Mouse (Mus musculus) megakaryocyte-erythroid progenitor cell, adult 5-6 weeks (primary cell): Measurements from ENCODE around the gene Tubg2. TPM values are rescaled to one million over a fixed set of nuclear protein-coding genes. Genes with fewer than 3 reads are reported as not detected.

Source experiments
- ATAC-seq: replicated peaks from 2 replicates; pipeline ENCODE4 v1.8.0; 2016; ENCODE audit warnings: mild to moderate bottlenecking, inconsistent platforms; ENCODE audit not compliant: severe bottlenecking, poor library complexity, low FRiP score, low TSS enrichment
- total RNA-seq, 2 experiments: library from RNA; stranded (forward) in 1 of 2; stranded (reverse) in 1 of 2; fragments of 200-1000, 215-1000 nt in 1 of 2; fragments of >200 nt in 1 of 2; fragmentation: Nextera tagmentation in 1 of 2; gene quantifications; 2 replicates each; pipeline ENCODE4 v1.2.3; 2014 to 2017

Tubg2 gene
- total RNA-seq, 2 experiments from 2014 or later: not detected

- ATAC-seq: no peak
These were observed 19.3 kb downstream of the Tubg2 start, which contains the start of gene Ccr10 for GRCm38 (mm10) chr11:101174851-101175628. Gene Ccr10 (minus strand): TSS chr11:101175443.

DNA sequence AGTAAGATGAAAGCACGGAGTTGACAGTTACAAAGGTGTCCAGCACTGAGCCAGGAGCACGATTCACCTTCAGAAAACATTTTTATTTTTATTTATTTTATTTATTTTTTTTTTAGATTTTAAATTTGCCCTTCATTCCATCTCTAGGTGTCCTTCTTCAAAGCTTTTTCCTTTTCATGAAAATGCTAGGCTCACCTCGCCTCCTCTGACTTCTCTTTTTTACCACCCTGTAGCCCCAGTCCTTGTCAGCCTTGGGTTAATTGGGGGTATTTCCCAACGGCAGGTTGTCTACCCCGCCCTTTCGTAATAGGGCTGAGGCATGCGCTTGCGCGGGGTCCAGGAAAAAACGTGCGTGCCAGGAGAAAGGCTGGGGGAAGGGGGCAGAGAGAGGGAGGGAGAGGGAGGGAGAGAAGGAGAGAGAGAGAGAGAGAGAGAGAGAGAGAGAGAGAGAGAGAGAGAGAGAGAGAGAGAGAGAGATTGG is 20.0 kb downstream of the Tubg2 start:
- no peak for ATAC-seq

DNA sequence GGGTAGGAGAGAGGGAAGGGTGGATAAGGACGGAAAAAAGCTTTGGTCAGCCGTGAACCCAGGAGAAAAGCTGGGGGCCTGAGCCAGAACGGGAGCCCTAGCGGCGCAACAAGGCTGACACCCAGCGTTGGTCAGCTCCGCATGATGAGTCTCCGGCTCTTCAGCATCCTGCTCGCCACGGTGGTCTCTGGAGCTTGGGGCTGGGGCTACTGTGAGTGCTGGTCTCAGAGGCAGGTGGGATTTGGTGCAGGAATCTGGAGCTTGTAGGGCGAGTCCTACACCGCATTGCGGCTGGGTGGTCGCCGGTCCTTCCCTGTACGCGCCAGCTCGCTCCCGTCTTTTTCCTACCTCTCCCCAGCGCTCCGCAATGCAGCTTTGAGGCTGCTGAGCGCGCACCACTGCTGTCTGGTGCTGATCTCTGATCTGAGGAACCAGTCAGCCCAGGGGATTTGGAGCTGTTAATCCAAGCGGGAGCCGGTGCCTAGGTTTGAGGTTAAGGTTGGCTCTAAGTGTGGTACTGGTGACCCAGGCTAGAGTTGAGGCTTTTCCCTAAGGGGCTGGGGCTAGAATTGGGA is 20.5 kb downstream of the Tubg2 start:
- ATAC-seq: no peak

GRCm38 (mm10) chr11:101176933-101177773 is 21.4 kb downstream of the Tubg2 start:
- ATAC-seq: no peak

- ATAC-seq: no peak
These were observed 22.7 kb downstream of the Tubg2 start for GRCm38 (mm10) chr11:101178061-101179058.

DNA sequence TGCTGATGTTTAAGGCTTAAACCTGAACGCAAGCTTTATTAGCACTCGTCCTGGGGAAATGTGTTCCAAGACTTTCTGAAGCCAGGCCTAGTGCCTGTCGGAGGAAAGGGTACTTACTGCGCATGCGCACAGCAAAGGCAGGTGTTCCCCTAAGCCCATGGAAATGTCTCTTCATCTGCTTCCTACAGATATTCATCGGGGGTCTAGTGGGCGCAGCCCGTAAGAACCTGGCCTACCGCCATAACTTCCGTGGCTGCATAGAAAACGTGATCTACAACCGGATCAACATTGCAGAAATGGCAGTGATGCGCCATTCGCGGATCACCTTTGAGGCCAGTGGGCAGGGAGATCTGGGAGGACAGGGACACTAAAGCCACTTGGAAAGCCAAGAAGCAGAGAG is 23.6 kb downstream of the Tubg2 start:
- ATAC-seq: no peak

DNA sequence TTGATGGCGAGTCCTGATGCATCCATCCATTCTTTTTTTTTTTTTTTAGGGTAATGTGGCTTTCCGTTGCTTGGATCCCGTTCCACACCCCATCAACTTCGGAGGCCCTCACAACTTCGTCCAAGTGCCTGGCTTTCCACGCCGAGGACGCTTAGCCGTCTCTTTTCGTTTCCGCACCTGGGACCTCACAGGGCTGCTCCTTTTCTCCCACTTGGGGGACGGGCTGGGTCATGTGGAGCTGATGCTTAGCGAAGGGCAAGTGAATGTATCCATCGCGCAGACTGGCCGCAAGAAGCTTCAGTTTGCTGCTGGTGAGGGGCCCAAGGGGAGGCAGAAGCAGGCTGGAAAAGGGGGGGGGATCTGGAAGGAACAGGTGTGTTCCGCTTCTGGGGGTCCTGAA is 24.6 kb downstream of the Tubg2 start:
- ATAC-seq: no peak

GRCm38 (mm10) chr11:101180846-101181740 is 25.4 kb downstream of the Tubg2 start:
- ATAC-seq: no peak

DNA sequence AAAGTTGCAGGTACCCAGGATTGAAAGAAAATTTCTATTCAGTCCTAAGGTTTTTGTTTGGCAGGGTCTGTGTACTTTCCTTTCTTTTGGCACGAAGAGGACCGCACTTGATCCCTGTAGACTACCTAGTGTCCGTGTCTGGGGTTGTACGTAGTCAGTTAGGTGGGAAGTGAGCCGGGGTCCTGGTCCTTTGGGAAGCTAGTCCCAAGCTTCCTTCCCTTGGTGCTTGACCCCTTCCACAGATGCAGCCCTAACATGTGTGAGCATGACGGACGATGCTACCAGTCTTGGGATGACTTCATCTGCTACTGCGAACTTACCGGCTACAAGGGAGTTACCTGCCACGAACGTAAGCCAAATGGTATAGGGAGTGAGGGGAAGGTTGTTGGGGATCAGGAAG is 26.3 kb downstream of the Tubg2 start:
- no peak for ATAC-seq

- no peak for ATAC-seq
These were observed 27.2 kb downstream of the Tubg2 start for GRCm38 (mm10) chr11:101182771-101183517.

DNA sequence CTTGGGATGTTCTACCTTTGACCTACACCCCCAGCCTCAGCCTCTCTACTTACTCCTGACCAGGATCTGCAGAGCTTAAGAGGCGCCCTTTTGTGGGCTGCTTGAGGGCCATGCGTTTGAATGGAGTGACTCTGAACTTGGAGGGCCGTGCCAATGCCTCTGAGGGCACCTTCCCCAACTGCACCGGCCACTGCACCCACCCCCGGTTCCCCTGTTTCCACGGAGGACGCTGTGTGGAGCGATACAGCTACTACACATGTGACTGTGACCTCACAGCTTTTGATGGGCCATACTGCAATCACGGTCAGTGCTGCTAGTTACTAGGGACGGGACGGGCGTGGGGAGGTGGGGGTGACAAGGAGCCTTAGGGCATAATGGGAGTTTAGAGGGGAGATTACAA is 29.3 kb downstream of the Tubg2 start:
- ATAC-seq: no peak

GRCm38 (mm10) chr11:101185441-101185840 is 29.7 kb downstream of the Tubg2 start:
- no peak for ATAC-seq

GRCm38 (mm10) chr11:101186526-101187247 is 31.0 kb downstream of the Tubg2 start:
- ATAC-seq: no peak

DNA sequence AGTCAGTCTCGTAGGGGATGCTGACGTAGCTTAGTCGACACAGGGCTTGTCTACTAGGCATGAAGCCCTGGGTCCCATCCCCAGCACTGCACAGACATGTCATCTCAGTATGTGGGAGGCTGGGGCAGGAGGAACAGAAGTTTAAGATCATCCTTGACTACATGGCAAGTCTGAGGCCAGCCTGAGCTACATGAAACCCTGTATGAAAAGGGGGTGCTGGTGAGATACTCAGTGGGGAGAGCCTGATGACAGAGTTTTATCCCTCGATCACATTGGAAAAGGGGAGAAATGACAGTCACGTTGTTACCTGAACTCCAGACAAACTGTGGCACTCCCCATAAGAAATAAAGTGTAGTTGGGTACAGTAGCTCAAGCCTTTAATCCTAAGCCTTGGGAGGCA is 31.8 kb downstream of the Tubg2 start:
- no peak for ATAC-seq

GRCm38 (mm10) chr11:101188166-101188805 is 32.6 kb downstream of the Tubg2 start:
- no peak for ATAC-seq

DNA sequence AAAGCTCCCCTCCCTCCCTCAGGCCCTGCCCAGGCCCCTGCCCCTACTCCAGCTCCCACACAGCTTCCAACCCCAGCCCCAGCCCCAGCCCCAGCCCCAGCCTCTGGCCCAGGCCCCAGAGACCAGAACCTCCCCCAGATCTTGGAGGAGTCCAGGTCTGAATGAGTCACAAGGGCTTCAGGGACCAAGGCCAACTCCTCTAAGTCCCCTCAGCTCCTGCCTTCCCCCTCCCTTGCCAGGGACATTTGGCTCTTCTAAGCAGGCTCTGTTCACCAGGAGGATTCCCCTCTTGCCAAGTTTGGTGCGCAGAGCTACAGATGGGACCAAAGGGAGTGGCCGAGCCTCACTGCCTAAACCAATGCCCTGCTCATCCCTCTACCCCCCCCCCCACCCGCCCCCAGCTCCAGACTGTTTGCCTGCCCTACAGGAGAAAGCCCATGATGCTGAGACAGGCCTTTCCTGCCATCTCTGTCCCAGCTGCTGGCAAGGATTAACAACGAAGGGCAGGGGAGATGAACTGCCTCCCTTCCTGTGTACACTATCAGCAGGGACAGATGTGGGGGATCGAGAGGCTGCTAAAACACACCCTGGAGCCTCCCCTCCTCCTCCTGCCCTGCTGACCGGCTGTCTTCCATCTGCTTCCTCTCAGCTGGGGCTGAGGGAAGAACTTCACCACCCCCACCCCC is 33.9 kb downstream of the Tubg2 start:
- ATAC-seq: peak; percentile 91
